Mouse (Mus musculus): ENCODE measurements at regions not wholly inside any gene's neighbourhood (a gene's known extent, or its start where the extent isn't known, plus 50 kb on each side); places are given as distances from the start of the nearest gene placed in this dataset.
A peak's percentile ranks its signal among the peaks of the same experiment; 100 is the strongest.

DNA sequence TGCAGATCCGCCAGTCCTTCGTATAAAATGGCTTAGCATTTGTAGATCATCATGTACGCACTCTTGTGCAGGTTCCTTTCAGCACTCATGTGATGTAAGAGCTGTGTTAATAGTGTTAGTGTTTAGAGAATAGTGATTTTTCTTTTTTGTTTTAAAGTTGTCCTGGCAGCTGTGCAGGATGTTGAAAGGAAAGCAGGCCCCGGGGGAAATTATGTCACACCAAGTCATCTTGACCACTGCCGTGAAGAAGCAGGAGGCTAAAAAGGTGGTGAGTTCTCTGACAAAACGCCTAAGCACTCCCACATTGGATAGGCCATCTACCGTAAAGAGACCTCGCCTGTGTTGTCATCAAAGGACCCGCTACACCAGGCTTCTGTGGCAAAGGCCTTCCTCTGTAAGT, 161.1 kb downstream of the Tle3 start:
- no peak for ATAC-seq (replicated peaks; ENCODE audit: poor library complexity, severe bottlenecking)

- ATAC-seq (replicated peaks; ENCODE audit: poor library complexity, severe bottlenecking) = no peak
These were observed 158.3 kb downstream of the Tle3 start for GRCm38 (mm10) chr9:61530263-61531045.

DNA sequence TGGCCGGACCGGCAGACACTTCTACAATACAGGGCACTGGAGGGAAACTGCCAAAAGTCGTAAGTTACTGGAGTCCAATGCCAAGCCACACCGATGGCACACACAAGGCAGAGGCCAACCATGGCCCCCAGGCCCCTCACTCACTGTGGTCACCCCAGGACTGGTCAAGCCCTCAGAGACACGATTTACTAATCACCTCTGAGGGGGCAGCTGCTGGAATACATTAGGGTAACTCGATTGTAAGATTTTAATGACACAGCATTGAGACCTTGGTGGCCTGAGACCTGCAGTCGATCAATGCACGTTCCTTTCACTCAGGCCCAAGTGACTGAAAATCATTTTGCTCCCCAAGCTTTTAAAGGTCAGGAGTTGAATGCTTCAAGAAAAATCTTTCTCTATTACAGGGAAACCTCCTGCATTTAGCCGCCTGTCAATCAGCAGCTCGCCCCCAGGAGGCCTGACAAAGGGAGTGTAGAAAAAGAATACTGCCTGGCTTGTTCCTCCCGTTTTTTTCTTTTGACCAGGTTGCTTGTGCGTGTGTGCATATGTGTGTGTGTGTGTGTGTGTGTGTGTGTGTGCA, 156.2 kb downstream of the Tle3 start:
- ATAC-seq (replicated peaks; ENCODE audit: poor library complexity, severe bottlenecking) = no peak

GRCm38 (mm10) chr9:61527491-61528056, 155.4 kb downstream of the Tle3 start:
- no peak for ATAC-seq (replicated peaks; ENCODE audit: poor library complexity, severe bottlenecking)

DNA sequence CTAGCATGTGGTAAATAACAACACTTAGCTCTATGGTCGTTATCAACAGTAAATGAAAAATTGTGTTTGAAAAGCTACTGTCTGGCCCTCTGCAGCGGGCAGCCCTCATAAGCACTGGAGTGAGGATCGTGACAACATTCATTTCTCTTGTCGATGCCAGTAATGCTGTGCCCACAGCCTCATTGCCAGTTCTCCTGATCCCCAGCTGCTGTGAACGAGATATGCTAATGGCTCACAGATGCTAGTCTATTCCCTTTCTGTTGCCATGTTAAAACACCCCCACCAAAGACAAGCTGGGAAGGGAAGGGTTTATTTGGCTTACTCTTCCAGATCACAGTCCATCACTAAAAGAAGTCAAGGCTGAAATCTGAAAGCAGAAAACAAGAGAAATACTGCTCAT, 148.0 kb downstream of the Tle3 start:
- no peak for ATAC-seq (replicated peaks; ENCODE audit: poor library complexity, severe bottlenecking)

DNA sequence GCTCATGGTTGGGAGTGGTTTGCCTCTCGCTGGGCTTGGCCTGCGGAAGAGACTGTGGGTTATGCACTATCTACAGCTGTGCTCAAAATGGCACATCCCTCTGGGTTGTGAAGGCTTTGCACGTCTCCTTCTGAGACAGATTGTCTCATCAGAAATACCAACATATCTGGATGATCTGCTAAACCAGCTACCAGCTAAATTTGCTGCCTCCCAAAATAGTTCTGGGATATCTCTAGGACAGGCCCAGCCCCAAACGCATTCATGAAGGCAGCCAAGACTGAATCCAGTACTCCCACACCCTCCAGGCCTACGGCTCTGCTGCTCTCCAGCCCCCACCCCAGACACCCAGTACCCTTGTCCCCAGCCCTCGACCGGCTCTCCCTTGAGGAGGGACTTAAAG, 145.7 kb downstream of the Tle3 start:
- ATAC-seq (replicated peaks; ENCODE audit: poor library complexity, severe bottlenecking) = no peak

DNA sequence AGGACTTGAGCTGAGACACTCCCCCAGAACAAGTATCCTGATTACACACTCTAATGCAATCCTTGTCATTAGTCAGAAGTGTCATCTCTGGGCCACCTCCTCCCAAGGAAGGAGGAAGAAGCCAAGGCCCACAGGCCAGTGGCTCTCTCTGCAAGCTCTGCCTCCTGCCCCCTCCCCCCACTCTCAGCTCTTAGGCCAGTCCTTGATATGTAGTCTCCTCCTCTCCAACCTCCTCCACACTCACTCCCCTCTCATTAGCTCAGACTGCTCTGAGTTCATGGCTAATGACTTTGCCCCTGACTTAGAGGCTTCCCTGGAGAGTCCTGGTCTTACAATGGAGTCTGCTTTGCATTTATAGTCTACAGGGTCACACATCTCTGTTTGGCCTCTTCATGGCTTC, 139.3 kb downstream of the Tle3 start:
- ATAC-seq (replicated peaks; ENCODE audit: poor library complexity, severe bottlenecking) = 0 out of 2 replicates have a peak, but pooled peaks have one; percentile 22

GRCm38 (mm10) chr9:61510217-61510893, 138.2 kb downstream of the Tle3 start:
- ATAC-seq (replicated peaks; ENCODE audit: poor library complexity, severe bottlenecking) = no peak

- no peak for ATAC-seq (replicated peaks; ENCODE audit: poor library complexity, severe bottlenecking)
These were observed 137.5 kb downstream of the Tle3 start for GRCm38 (mm10) chr9:61509591-61510191.

DNA sequence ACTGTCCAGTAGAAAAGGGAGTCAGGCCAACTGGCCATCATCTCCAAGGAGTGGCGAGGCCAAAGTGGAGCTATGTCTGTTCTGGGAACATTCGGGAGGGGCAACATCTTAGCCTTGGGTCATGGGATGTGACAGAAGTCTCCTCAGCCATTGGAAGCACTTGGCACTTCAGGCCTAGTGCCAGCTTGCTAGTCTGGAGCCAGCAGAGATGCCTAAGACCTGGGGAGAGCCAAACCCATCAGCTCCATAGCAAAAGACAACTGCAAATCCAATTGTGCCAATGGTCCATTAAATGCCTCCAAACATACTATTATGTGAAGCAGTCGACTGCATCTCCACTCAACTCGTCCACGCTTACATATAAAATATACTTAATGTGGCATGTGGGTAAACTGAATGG, 136.9 kb downstream of the Tle3 start:
- no peak for ATAC-seq (replicated peaks; ENCODE audit: poor library complexity, severe bottlenecking)

- ATAC-seq (replicated peaks; ENCODE audit: poor library complexity, severe bottlenecking) = no peak
These were observed 128.7 kb downstream of the Tle3 start for GRCm38 (mm10) chr9:61500851-61501250.

DNA sequence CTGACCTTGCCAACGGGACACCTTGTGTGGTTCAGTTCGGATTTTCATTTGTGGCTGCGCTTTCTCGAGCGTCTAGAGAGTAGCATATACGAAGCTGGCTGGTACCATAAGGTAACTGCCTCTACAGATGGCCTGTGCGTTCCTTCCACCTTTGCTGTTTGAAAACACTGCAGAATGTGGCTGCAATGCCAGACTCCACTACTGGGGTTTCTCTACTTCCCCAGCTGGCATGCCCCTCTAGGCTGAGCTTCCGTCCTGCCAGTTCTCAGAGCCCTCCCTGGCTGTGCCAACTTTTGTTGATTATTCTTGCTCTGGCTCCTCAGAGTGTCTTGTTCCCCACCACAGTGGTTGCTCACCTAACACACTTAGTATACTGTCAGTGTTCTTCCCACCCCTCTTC, 120.7 kb downstream of the Tle3 start:
- ATAC-seq (replicated peaks; ENCODE audit: poor library complexity, severe bottlenecking) = no peak

GRCm38 (mm10) chr9:61491131-61491712, 119.1 kb downstream of the Tle3 start:
- ATAC-seq (replicated peaks; ENCODE audit: poor library complexity, severe bottlenecking) = no peak

GRCm38 (mm10) chr9:61489983-61490382, 117.8 kb downstream of the Tle3 start:
- no peak for ATAC-seq (replicated peaks; ENCODE audit: poor library complexity, severe bottlenecking)

- no peak for ATAC-seq (replicated peaks; ENCODE audit: poor library complexity, severe bottlenecking)
These were observed 117.0 kb downstream of the Tle3 start for GRCm38 (mm10) chr9:61489147-61489546.

- no peak for ATAC-seq (replicated peaks; ENCODE audit: poor library complexity, severe bottlenecking)
These were observed 115.7 kb downstream of the Tle3 start for GRCm38 (mm10) chr9:61487824-61488223.

GRCm38 (mm10) chr9:61487146-61487545, 115.0 kb downstream of the Tle3 start:
- ATAC-seq (replicated peaks; ENCODE audit: poor library complexity, severe bottlenecking) = no peak

DNA sequence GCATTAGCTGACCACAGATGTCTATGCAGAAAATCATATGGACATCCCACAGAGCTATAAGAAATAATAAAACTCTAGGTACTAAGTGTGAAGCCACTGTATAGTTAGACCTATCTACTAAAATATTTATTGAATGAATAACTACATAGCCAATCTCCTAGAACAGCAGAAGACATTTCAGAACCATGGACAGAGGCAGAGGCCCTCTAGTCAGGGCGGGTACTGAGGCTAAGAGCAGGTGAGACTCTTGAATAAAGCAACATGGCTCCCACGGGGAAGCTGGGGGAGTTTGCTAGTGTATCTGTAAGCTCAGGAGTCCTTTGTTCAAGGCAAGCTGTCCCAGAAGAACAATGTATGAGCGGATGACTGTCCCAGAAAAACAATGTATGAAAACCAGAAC, 112.2 kb downstream of the Tle3 start:
- ATAC-seq (replicated peaks; ENCODE audit: poor library complexity, severe bottlenecking) = no peak; the same call in 1 of the 2 replicates

GRCm38 (mm10) chr9:61479626-61480025, 107.5 kb downstream of the Tle3 start:
- ATAC-seq (replicated peaks; ENCODE audit: poor library complexity, severe bottlenecking) = no peak

- no peak for ATAC-seq (replicated peaks; ENCODE audit: poor library complexity, severe bottlenecking)
These were observed 106.7 kb downstream of the Tle3 start for GRCm38 (mm10) chr9:61478862-61479261.
